Mouse (Mus musculus) embryonic fibroblast, embryonic 13.5 days (primary cell): Measurements from ENCODE around the gene Hip1r.
A peak's percentile ranks its signal among the peaks of the same experiment; 100 is the strongest.

Experiments used
- CTCF ChIP-seq: IDR thresholded peaks from 2 replicates; pipeline ENCODE4 v1.5.1; 2011; ENCODE audit warnings: mild to moderate bottlenecking, control low read depth, low read length, moderate library complexity, borderline replicate concordance; ENCODE audit not compliant: insufficient read depth
- POLR2A ChIP-seq: IDR thresholded peaks from 2 replicates; pipeline ENCODE4 v1.6.1; 2011; ENCODE audit warnings: low read depth, mild to moderate bottlenecking, control low read depth, low read length, moderate library complexity

DNA sequence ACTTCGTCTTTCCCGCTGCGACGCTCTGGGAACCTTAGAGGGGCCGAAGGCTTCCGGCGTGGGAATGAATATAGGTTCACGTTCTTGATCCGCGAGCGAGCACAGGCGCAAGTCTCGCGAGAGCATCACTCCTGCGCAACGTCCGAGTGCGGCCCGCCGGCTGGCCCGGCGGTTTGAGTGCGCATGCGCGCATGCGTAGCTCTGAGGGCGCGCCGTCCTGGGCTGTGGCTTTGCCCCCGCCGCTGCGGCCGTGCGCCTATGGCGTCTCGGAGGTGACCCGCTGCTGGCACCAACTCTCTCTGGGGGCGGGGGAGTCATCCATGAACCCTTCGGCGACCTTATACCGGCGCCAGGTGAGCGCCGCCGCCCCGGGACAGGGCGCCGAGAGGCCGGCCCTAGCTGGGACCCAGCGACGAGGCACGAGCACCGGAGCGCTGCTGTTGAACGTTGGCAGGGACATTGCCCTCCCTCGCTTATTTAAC lies 42.9 kb upstream of the Hip1r start, which contains the start of gene Ccdc62:
- peak; percentile 95 for TF ChIP-seq POLR2A
- TF ChIP-seq CTCF: no peak
